Comparison of ENCODE assay signal across 7 mouse cellular contexts in genomic region chr14:60634877-60635771, GRCm38 (mm10). TPM values are rescaled to one million over a fixed set of nuclear protein-coding genes. Genes with fewer than 3 reads are reported as not detected.
DNase-seq lines count a peak whose midpoint lies in the region; ATAC-seq and TF ChIP-seq lines count a peak whose summit lies in the region.

No protein-coding gene starts in this region.

- H3K36me3 ChIP-seq in ES-E14 (ENCODE audit: control insufficient read depth, insufficient read depth, low read length, poor library complexity, severe bottlenecking), result peaks cover 11% of the 10 kb centered on the region; the same call in 1 of the 2 replicates
- H3K36me3 ChIP-seq in forebrain, embryonic 10.5 days (replicated peaks), result peaks cover 39% of the 10 kb centered on the region
- no peaks in the 10 kb centered on the region for H3K36me3 ChIP-seq in limb, embryonic 13.5 days
- H3K36me3 ChIP-seq in midbrain, embryonic 13.5 days, result no peaks in the 10 kb centered on the region

- H3K4me1 ChIP-seq in ES-E14 (ENCODE audit: control insufficient read depth in 2 of 2, insufficient read depth in 2 of 2, low read length in 2 of 2, poor library complexity in 1 of 2), result peaks cover 7 to 15% of the 10 kb centered on the region in 2 experiments
- H3K4me1 ChIP-seq in forebrain, embryonic 10.5 days, result peaks cover 66% of the 10 kb centered on the region
- H3K4me1 ChIP-seq in limb, embryonic 13.5 days, result peaks cover 29% of the 10 kb centered on the region
- peaks cover 55% of the 10 kb centered on the region for H3K4me1 ChIP-seq in midbrain, embryonic 13.5 days (replicated peaks)

- no peaks in the 10 kb centered on the region for H3K9me3 ChIP-seq in ES-E14 (ENCODE audit: control insufficient read depth, insufficient read depth, low read depth, low read length)
- H3K9me3 ChIP-seq in forebrain, embryonic 10.5 days, result no peaks in the 10 kb centered on the region
- H3K9me3 ChIP-seq in limb, embryonic 13.5 days, result no peaks in the 10 kb centered on the region
- no peaks in the 10 kb centered on the region for H3K9me3 ChIP-seq in midbrain, embryonic 13.5 days

- H3K4me3 ChIP-seq in ES-E14 (ENCODE audit: insufficient read depth in 1 of 2, low read depth in 1 of 2, low read length in 2 of 2, poor library complexity in 1 of 2, severe bottlenecking in 1 of 2), result peak overlapping the region; percentile 89 to 93
- H3K4me3 ChIP-seq in forebrain, embryonic 10.5 days, result peak overlapping the region; percentile 94
- peak overlapping the region; percentile 63 for H3K4me3 ChIP-seq in limb, embryonic 13.5 days
- H3K4me3 ChIP-seq in midbrain, embryonic 13.5 days (replicated peaks), result peak overlapping the region; percentile 76

- peak; percentile 35 for ATAC-seq in CD4-positive, CD25-positive, alpha-beta regulatory T cell, adult 4 months
- peak; percentile 54 for ATAC-seq in limb, embryonic 13.5 days (ENCODE audit: low FRiP score, low read depth)
- ATAC-seq in midbrain, embryonic 13.5 days, result peak; percentile 52

- DNase-seq in ES-E14 (ENCODE audit: low read depth, low spot score), result no peak
- peak; percentile 71 for DNase-seq in forebrain, embryonic 10.5 days (ENCODE audit: extremely low spot score, low spot score)
- DNase-seq in heart, postnatal 4 days, result peak; percentile 42
- DNase-seq in thymus, postnatal 0 days (ENCODE audit: low spot score), result peak; percentile 12

- peak overlapping the region; percentile 82 for H3K9ac ChIP-seq in ES-E14 (ENCODE audit: insufficient read depth, low read depth, low read length, poor library complexity, severe bottlenecking)
- peak overlapping the region; percentile 74 for H3K9ac ChIP-seq in limb, embryonic 13.5 days
- peak overlapping the region; percentile 82 for H3K9ac ChIP-seq in midbrain, embryonic 13.5 days (replicated peaks)

- WGBS in forebrain, embryonic 10.5 days, result under 1% methylated on average over 45 of the region's 45 CpGs
- WGBS in limb, embryonic 13.5 days, result under 1% methylated on average over 43 of the region's 45 CpGs
- WGBS in midbrain, embryonic 13.5 days, result under 1% methylated on average over 45 of the region's 45 CpGs

- H3K27ac ChIP-seq in ES-E14 (ENCODE audit: insufficient read depth, low read depth, low read length, poor library complexity, severe bottlenecking), result peak overlapping the region; percentile 58
- H3K27ac ChIP-seq in forebrain, embryonic 10.5 days, result peak overlapping the region; percentile 95
- peak overlapping the region; percentile 12; the same call in 1 of the 2 replicates for H3K27ac ChIP-seq in limb, embryonic 13.5 days
- peak overlapping the region; percentile 79 for H3K27ac ChIP-seq in midbrain, embryonic 13.5 days

- H3K4me2 ChIP-seq in limb, embryonic 13.5 days (replicated peaks), result peak overlapping the region; percentile 99
- peak overlapping the region; percentile 90 for H3K4me2 ChIP-seq in midbrain, embryonic 13.5 days (replicated peaks)

- peaks cover 6% of the 10 kb centered on the region; the same call in 1 of the 2 replicates for H3K27me3 ChIP-seq in forebrain, embryonic 10.5 days (ENCODE audit: poor library complexity, severe bottlenecking)
- H3K27me3 ChIP-seq in limb, embryonic 13.5 days, result peaks cover 35% of the 10 kb centered on the region
- no peaks in the 10 kb centered on the region for H3K27me3 ChIP-seq in midbrain, embryonic 13.5 days

- in situ Hi-C loops in ES-E14 (cut with MboI; ENCODE audit: low sequenced_read_pairs in 2 of 2, unreplicated experiment in 2 of 2), result no loop called here

TF ChIP-seq in ES-E14, 5 proteins besides CTCF, POLR2A, EP300 and RAD21:
- TF ChIP-seq HCFC1 (IDR thresholded peaks at IDR 0.05; ENCODE audit: borderline replicate concordance, insufficient read depth, low read length), result 0 out of 2 replicates have a peak, but pooled peaks have one; percentile 35
- TF ChIP-seq MAFK (IDR thresholded peaks at IDR 0.05; ENCODE audit: insufficient read depth, low read depth, low read length), result no peak

RNA-seq across cellular contexts. Expression of gene Spata13, which starts 1.3 kb away (rescaled TPM):
- 100 to 1,000 TPM in 1 of 2 experiments, 10 to 100 TPM in 1; 90.7 to 146 TPM for polyA plus RNA-seq in CD4-positive, CD25-positive, alpha-beta regulatory T cell, adult 4 months (2017; shearing (Covaris generic))
- total RNA-seq in ES-E14 (2012; rRNA removed), result 14.9 and 26.1 TPM in 2 replicates
- 97.0 and 102 TPM in 2 replicates for polyA plus RNA-seq in forebrain, embryonic 10.5 days (2016; fragmentation: Nextera tagmentation; extraction: Ambion mirVana)
- total RNA-seq in heart, postnatal 4 days (2021), result 10 to 100 TPM; 50.1 to 52.8 TPM
- 10.2 TPM in 2 replicates for polyA plus RNA-seq in limb, embryonic 13.5 days (2015; fragmentation: Nextera tagmentation; extraction: Ambion mirVana)
- polyA plus RNA-seq in midbrain, embryonic 13.5 days (2015; fragmentation: Nextera tagmentation; extraction: Ambion mirVana), result 41.3 and 47.4 TPM in 2 replicates
- polyA plus RNA-seq in thymus, postnatal 0 days (2015; fragmentation: Nextera tagmentation; extraction: Ambion mirVana), result 48.9 and 50.4 TPM in 2 replicates

Comparison
In these comparisons a context has a peak if more than half of its experiments do, and no peak if none do; other contexts are left out.
1. H3K27ac ChIP-seq: peak in every context shown above with its lines; median percentile 95 in forebrain, embryonic 10.5 days; 79 in midbrain, embryonic 13.5 days; 58 in ES-E14; 12 in limb, embryonic 13.5 days.